Mouse (Mus musculus): ENCODE data around the gene Spp1.

Spp1 gene

DNA sequence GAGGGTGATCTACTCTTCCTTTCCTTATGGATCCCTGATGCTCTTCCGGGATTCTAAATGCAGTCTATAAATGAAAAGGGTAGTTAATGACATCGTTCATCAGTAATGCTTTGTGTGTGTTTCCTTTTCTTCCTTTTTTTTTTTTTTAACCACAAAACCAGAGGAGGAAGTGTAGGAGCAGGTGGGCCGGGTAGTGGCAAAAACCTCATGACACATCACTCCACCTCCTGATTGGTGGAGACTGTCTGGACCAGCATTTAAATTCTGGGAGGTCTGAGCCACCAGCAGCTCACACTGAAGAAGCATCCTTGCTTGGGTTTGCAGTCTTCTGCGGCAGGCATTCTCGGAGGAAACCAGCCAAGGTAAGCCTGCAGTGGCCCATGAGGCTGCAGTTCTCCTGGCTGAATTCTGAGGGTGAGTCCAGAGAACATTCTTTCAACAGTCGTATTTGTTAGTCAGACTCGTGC, at the start of gene Spp1:
TSS of gene Spp1 (plus strand) at position 284 of the 467 bp plus-strand sequence.
- in situ Hi-C loops (cut with MboI) = no loop called here

DNA sequence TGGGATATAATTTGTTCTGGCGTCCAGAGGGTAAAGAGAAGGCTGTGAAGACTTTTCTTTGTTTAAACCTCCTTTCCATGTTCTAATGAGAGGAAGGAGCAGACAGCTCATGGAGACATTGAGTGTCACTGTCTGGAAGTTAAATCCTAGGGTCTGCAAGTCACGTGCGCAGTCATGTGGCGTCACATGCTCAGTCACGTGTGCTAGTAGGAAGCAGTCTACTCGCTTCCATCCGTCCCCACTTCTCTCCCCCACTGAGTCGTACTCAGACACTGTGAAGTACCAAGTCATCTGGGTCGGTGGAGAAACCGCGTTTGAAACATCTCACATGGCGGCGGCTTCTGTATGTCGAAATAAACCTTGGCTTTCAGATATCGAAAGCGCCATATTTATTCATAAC, 49.4 kb upstream of the Spp1 start:
- in situ Hi-C loops (cut with MboI) = no loop called here

DNA sequence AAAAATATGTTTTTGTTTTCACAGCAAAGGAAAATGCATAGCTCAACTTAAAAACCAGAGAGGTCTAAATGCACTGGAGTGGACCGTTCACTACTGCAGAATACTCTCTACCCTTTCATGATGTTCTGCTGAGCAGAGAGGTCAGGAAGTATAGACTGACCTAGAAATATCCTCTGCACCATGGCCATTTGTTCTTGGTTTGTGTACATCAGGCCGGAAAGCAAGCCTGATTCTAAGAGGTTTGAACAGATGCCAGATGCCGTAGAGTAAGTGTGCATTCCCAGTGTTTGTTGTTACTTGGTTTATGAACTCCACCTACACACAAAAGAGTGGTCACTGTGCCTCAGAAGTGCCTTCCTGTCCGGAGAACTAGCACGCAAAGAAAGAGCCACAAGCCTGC, 48.0 kb upstream of the Spp1 start:
- in situ Hi-C loops (cut with MboI) = no loop called here

DNA sequence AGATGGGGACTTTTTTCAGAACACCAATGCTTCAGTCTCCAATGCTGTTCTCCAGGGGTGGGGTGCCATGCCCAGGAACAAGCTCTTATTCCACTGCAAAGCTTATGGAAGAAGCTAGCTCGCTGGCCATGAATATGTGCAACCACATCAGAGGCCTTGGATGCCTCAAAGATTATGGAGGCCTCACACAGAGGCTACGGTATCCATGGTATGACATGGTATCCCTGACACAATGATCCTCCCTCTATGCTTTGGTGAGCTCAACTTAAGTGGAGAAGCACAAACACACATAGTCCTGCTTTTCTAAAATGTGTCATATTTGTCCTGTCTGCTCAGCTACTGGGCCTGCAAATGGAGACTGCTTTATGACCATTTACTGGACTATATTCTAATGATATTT, 44.0 kb upstream of the Spp1 start:
- in situ Hi-C loops (cut with MboI) = no loop called here

DNA sequence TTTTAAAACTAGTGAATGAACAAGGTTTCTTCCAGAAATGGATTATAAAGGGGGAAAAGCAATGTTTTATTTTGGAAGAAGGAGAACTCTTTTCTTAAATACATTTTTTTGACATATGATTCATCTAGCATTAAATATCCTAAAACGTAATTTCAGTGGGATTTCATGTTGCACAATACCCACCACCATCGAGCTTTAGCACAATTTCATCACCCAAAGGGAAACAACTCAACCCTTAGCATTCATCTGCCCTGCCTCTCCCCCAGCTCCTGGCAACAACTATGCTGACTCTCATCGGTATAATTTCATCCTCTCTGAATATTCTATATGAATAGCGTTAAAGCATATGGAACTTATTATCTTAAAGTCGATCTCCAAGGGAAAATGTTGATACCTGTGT, 42.1 kb upstream of the Spp1 start:
- in situ Hi-C loops (cut with MboI) = no loop called here

DNA sequence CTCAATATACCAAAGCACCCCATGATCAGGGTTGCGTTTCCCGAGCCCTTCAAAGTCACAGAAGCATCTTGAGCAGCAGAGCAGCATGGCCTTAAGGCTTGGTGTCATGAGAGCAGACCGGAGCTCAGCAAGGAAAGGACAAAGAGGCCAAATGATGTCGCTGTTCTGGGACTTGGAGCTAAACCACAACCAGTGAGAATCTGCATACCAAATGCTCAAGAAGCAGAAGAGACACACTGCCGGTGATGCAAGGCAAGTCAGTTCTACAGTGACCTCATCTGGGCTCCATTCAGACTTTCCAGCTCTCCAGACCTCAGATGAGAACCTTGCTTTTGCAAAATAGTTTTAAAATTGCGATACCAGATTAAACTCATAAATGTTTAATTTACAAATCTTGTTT, 38.6 kb upstream of the Spp1 start:
- in situ Hi-C loops (cut with MboI) = no loop called here

DNA sequence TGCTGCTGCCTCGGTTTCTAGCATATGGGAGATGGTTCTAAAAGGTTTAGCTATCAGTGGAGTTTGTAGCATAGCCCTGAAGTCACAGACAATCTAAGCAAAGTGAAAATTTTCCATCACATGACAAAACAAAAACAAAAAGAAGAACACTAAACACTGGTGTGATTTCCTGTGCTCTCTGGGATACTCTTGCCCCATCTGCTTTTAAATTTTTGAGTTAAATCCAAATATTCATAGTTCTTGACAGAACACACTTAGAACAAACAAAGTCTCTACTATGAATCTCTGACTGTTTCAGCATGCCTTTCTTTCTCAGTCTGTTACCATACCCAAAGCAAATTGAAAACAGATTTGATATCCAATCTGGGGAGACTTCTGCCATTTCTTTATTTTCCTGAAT, 36.9 kb upstream of the Spp1 start:
- in situ Hi-C loops (cut with MboI) = no loop called here

DNA sequence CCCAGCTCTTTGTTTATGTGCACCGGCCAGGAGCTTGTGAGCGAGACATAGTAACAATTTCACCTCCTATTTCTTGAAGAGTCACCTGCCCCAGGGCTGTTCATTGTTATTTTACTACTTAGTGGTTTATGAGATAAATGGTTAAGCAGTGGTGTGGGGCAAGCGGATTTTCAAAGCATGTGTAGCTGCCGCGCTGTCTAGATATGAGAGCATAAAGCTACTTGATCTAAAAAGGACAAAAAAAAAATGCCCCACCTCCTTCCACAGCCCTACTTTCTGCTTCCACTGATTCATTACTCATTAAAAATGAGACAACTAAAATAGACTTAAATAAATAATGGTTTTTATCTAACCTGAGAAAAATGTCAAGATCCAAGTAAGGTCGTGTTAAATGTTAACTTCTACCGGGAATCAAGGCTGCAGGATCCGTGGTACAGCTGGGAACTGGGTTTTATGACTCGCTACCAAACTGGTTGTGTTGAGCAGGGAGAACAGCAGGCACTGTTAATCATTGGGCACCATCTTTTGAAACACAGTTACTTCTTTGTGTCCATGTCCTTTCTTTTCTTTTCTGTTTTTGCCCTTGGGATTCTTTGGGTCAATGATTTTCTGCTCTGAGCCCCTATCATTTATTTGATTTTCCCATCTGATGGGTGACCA, 35.5 kb upstream of the Spp1 start:
- in situ Hi-C loops (cut with MboI) = no loop called here

DNA sequence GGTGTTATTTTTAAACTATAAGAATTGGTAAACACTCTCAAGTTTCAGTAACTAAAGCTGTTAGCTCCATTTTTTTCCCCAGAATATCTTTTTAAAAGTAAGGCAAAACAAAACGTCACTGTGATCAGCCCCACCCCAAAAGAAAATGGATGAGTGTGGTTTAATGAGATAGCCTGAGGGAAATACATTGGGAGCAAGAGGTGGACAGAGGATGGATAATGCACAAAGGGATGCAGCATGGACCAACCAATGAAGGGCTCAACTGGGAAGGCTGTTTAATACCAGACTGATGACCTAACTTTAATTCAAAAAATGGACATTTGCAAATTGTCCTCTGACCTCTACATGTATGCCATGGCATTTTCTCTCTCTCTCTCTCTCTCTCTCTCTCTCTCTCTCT, 34.9 kb upstream of the Spp1 start:
- in situ Hi-C loops (cut with MboI) = no loop called here

DNA sequence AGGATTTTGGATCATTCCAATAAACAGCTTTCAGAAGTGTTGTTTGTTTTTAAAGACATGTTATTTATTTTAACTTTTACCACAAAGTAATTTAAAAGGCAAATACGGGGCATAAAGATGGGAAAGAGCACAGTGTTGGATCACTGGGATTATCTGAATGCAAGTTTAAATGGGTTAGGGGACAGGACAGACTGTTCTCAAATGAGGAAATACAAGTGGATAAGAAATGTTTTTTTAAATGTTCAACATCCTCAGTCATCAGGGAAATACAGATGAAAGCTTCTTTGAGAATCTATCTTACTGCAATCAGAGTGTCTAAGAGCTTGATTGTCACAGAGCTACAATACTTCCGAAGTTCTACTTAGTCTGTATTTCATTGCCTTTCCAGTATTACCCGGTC, 32.3 kb upstream of the Spp1 start:
- in situ Hi-C loops (cut with MboI) = no loop called here

DNA sequence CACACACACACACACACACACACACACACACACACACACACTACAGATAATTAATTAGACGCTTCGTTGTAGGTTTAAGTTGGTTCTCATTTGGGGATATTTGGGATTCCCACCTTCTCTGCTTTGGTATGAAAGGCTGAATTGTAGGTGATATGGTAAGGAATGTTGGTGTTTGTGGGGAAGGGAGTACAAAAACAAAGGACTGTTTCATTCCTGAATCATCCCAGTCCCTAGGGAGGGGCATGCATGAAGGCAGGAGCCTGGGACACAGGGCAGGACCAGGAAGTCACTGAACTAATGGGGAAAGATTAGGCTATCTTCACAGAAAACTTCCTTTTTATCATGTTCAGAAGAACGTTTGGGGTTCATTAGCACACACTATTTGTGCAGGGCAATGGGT, 31.6 kb upstream of the Spp1 start:
- in situ Hi-C loops (cut with MboI) = no loop called here

DNA sequence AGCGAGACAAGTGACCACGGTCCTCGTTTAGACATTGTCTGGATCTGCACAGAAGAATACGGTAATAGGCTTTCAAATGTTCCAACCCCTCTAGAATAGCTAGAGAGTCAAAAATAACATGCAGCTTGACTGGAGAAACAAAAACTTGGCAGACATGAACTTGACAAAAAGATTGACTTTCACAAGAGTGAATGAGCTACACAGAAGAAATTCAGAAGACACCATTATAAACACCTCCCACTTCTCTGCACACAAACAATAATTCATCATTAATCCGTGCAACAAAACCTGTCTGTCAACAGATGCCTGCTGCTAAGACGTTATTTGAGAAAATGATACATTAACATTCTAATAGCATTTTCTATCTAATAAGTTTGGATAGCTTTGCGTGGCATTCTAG, 30.4 kb upstream of the Spp1 start:
- in situ Hi-C loops (cut with MboI) = no loop called here

DNA sequence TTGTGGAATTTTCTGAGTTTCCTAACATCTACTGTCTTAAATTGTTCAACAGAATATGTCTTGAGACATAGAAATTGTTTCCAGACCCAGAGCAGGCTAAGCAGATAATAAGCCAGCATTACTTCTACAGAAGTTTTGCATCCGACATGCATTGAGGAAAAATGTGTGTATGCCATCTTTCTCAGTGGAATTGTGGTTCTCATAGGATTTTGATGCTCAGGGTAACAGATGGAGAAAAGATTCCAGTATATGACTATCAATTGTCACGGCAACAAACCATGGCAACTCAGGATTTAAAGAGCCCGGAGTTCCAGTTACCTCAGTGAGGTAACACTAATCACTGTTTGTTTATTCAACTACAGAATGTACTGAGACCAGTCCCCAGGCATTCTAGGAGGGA, 29.9 kb upstream of the Spp1 start:
- in situ Hi-C loops (cut with MboI) = no loop called here

DNA sequence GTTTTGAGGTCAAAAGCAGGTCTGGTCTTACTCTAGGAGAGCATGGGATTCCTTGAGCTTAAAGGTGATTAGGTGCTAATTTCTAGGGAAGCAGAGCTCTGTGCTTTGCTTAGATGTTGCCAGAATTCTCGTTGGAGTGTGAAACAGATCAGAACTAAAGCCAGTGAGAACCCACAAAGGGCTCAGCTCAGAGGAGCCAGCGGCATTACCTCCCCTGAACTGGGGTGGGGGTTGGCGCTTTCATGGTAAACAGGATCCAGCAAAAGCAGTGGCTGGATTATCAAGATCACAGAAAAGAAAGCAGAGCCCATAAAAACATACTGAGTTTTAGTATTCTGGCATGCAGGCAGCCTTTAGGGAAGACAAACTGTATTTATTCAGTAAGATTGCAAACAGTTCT, 28.2 kb upstream of the Spp1 start:
- in situ Hi-C loops (cut with MboI) = no loop called here

DNA sequence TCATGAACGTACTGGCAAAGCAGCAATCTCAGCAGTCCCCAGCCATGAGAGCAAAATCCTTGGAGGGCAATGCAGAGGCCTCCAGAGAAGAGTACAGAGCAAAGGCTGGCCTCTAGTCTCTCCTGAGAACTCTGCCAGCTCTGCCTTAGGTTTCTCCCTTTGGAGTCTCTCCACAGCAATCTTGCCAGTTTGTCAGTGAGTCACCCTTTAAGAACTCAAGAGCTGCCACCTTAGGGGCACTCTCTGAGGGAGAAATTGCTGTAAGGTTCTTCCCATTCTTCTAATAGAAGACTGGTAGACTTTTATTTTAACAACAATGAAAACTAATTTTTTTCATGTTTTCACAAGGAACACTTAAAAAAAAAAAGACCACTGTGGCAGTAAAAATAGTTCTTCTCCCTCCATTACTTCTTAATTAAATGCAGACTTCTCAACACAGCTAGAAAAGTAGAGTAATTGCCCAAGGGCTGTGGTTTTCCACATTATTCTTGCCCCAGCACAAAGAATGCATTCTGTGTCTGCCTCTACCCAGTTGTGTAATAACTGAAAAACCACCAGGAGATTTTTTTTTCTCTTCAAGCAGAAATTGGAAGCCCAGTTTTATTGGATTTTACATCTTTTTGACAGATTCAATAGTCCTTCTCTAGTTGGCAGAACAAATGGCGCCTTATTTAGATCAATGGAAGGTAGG, 27.2 kb upstream of the Spp1 start:
- in situ Hi-C loops (cut with MboI) = no loop called here

DNA sequence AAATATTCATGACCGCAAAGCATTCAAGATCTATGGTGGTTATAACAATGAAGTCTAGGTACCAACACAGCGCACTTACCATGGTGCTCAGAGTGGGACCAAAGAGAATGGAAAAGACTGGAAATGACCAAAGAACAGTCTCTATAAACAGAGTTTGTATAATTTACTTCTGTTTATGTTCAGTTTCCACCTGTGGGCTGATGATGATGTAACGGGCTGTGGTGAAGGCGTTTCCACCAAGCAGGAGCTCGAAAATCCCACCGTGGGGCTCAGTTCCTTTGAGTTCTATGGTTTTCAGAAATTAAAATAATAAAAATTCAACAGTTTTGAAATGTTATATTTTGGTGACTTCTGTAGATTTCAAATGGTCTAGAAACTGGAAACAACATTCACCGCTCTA, 26.4 kb upstream of the Spp1 start:
- in situ Hi-C loops (cut with MboI) = no loop called here

DNA sequence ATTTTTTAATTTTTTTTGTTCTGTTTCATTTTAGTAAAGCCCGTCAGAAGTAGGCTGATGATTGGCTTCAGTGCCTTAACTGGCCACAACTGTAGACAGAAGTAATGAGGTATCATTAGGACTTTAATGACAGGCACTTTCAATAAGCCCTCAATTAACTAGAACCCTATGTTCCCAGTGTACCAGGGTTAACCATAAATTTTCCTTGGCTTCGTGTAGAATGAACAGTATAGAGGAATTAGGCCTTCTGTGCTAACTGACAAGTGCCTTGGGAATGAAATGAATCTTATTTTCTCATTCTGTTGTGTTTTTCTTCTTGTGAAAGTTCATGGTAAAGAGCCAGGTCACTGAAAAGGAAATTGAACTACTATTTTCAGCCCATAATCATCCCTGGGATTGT, 18.9 kb upstream of the Spp1 start:
- in situ Hi-C loops (cut with MboI) = no loop called here

DNA sequence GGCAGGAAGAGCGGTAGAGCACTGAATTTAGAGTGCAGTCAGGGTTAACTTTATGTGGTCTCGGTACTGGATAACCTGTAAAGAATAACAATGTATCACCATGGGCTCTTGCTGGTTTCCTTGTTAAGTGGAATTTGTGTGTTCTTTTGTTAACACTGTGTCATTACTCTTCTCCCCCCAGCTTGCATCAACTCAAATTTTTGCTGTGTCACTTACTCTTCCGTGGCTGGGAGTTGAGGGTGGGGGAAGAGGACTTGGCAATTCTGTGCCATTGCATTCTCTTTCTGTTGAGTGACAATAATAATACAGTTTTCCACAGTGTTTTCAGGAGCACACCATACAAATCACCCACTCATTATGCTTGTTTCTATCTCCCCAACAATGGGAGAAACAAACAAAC, 17.9 kb upstream of the Spp1 start:
- in situ Hi-C loops (cut with MboI) = no loop called here

DNA sequence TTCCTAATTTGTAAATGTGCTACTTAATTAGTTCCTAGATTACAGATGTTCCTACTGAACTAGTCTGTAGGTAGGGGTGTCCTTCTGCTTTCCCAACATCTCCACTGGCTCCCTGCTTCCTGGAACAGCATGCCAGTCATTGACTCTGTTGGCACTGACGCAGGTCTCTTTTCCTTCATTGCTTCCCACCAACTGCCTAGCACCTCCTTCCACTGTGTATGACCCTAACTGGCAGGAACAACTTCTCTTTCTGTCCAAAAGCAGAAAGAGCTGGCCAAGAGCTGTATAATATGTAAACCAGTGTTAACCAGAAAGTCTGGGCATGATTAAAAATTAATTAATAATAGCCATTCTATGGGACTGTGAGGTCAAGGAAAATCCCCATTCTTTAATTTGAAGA, 17.2 kb upstream of the Spp1 start:
- in situ Hi-C loops (cut with MboI) = no loop called here

DNA sequence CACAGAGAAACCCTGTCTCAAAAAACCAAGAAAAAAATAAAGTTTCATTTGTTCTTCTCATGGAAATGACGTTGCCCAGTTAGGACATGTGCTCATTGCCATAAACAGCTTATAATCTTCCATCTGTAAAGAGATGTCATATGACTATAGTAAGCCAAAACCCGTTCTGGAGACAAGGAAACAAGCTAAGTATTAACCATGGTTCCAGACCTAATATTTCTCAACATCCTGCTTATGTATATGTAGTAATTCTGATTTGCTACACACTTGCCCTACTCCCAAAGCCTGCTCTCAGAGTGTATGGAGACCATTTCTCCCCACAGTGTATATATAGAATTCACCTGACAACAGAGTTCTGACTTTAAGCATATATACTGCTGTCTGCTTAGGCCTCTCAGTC, 12.9 kb upstream of the Spp1 start:
- in situ Hi-C loops (cut with MboI) = no loop called here

DNA sequence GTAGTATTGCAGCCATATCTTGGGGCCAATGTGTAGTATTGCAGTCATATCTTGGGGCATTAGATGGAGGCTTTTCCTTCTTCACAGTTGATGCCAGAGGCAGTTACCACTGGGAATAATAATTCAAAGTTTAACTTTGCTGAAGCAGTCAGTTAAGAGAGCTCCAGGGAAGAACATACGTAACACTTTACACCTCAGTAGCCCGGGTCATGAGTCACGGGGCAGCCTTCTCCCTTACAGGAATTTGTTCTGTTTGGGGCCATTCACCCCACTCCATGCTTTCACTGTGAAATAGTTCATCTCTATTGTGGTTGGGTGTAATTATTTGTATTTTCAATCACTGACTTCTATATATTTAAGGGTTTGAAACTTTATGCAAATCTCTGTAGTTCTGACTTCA, 11.1 kb upstream of the Spp1 start:
- in situ Hi-C loops (cut with MboI) = no loop called here

DNA sequence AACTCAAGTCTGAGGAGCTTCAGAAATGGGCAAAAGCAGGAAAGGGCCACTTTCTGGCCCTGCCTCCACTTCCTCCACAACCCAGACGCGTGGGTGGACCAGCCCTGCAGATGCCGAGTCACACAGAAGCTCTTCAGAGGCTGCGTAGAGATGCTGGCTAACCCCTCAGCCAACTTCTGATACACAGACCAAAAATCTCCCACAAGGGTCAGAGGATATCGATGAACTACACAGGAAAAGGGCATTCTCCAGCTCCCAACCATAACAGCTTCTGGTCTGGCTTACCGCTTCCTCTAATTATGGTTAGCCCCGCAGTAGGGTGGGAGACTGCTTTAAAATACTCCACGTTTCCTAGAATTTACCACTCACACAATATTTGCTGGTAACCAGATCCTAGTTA, 9.0 kb upstream of the Spp1 start:
- in situ Hi-C loops (cut with MboI) = no loop called here

DNA sequence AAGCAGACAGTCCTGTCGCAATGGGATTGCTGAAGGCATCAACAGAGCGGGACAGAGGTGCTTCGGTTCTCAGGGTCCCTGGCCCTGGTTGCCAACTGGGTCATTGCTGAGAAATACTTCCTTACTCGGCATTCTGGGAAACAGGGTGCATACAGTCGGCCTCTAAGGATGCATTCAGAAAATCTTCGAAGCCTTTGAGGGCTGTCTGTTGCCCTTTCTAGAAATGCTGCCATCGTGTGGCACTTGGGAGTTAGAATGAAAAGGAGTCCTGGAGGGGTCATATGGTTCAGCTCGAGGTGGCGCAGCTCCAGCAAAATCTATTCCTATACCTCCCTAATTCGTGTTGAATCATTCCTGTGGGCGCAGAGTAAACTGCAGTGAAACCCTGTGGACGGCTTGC, 2.0 kb upstream of the Spp1 start:
- in situ Hi-C loops (cut with MboI) = no loop called here

DNA sequence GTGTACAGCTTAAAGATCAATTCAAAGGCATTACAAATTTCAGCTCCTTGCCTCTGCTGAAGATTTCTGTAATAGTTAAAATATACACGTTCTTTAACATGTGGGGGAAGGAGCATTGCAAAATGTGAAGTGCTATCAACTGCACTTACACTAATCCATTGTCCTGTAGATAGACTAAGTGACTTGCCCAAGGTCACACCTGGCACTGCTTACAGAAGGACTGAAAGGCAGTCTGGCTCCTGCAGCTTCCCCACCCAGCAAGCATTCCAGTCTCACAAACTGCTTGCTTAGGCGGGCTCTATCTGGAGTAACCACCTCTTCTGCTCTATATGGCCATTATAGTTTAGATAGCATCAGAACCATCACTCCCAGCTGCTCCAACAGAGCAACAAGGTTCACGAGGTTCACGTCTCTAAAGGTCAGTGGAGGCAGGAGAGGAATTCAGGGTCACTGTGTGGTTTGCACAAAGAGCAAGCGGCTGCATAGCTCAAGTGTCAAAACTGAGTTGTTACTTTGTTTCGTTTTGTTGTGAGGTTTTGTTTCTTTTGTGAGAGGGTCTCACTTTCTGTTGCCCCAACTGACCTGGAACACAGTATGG, 851 bp upstream of the Spp1 start:
- in situ Hi-C loops (cut with MboI) = no loop called here

Measured in mature B cell (primary cell).